Mouse (Mus musculus): ENCODE measurements around the gene Gm44790. TPM values are rescaled to one million over a fixed set of nuclear protein-coding genes. Genes with fewer than 3 reads are reported as not detected.

Gene Gm44790
- polyA plus RNA-seq, 1 experiment from 2014 or later, result not detected

GRCm38 (mm10) chr6:86399995-86400394 lies 26.5 kb upstream of the Gm44790 start:
- Histone ChIP-seq H3K4me3 (replicated peaks; ENCODE audit: low read depth, low read length) (no peak overlapping the region), H3K36me3 (ENCODE audit: control insufficient read depth, insufficient read depth, low read length) (no peaks in the 10 kb centered on the region), H3K27me3 (ENCODE audit: control insufficient read depth, insufficient read depth, low read length) (peaks cover 7% of the 10 kb centered on the region; the same call in 1 of the 2 replicates), H3K9me3 (ENCODE audit: control insufficient read depth, low read length) (no peaks in the 10 kb centered on the region), H3K27ac (replicated peaks; ENCODE audit: low read depth, low read length) (no peak overlapping the region), H3K4me1 (ENCODE audit: control insufficient read depth, insufficient read depth, low read length) (peaks cover 20% of the 10 kb centered on the region), H3K9ac (replicated peaks; ENCODE audit: low read length) (no peak overlapping the region), H3K4me2 (ENCODE audit: low read length) (no peak overlapping the region)
- ATAC-seq (ENCODE audit: low FRiP score, low TSS enrichment) (no peak), DNase-seq (no peak)
- 91% methylated on average over 2 of the region's 2 CpGs for WGBS

- H3K4me3 ChIP-seq (replicated peaks; ENCODE audit: low read depth, low read length), result no peak overlapping the region
- ATAC-seq (ENCODE audit: low FRiP score, low TSS enrichment) (no peak), DNase-seq (peak; percentile 86)
- no peak overlapping the region for H3K27ac ChIP-seq (replicated peaks; ENCODE audit: low read depth, low read length)
- 5% methylated on average over 9 of the region's 9 CpGs for WGBS
- H3K4me2 ChIP-seq (ENCODE audit: low read length), result peak overlapping the region; percentile 24
- H3K36me3 ChIP-seq (ENCODE audit: control insufficient read depth, insufficient read depth, low read length), result no peaks in the 10 kb centered on the region
- no peaks in the 10 kb centered on the region for H3K9me3 ChIP-seq (ENCODE audit: control insufficient read depth, low read length)
- H3K4me1 ChIP-seq (ENCODE audit: control insufficient read depth, insufficient read depth, low read length), result peaks cover 11% of the 10 kb centered on the region; the same call in 1 of the 2 replicates
- H3K9ac ChIP-seq (replicated peaks; ENCODE audit: low read length), result no peak overlapping the region
- H3K27me3 ChIP-seq (ENCODE audit: control insufficient read depth, insufficient read depth, low read length), result peaks cover 7% of the 10 kb centered on the region; the same call in 1 of the 2 replicates
Measured at GRCm38 (mm10) chr6:86400972-86401371, 25.5 kb upstream of the Gm44790 start.

GRCm38 (mm10) chr6:86402681-86403607 lies 23.5 kb upstream of the Gm44790 start:
- Histone ChIP-seq H3K9ac (replicated peaks; ENCODE audit: low read length) (no peak overlapping the region; the same call in 1 of the 2 replicates), H3K4me1 (ENCODE audit: control insufficient read depth, insufficient read depth, low read length) (peaks cover 15% of the 10 kb centered on the region), H3K4me3 (replicated peaks; ENCODE audit: low read depth, low read length) (peak overlapping the region; percentile 85), H3K4me2 (ENCODE audit: low read length) (peak overlapping the region; percentile 55), H3K27me3 (ENCODE audit: control insufficient read depth, insufficient read depth, low read length) (peaks cover 4% of the 10 kb centered on the region; the same call in 1 of the 2 replicates), H3K27ac (replicated peaks; ENCODE audit: low read depth, low read length) (no peak overlapping the region), H3K9me3 (ENCODE audit: control insufficient read depth, low read length) (no peaks in the 10 kb centered on the region), H3K36me3 (ENCODE audit: control insufficient read depth, insufficient read depth, low read length) (peaks cover 8% of the 10 kb centered on the region; the same call in 1 of the 2 replicates)
- DNase-seq (peak; percentile 35), ATAC-seq (ENCODE audit: low FRiP score, low TSS enrichment) (no peak)
- WGBS, result 36% methylated on average over 12 of the region's 12 CpGs

DNA sequence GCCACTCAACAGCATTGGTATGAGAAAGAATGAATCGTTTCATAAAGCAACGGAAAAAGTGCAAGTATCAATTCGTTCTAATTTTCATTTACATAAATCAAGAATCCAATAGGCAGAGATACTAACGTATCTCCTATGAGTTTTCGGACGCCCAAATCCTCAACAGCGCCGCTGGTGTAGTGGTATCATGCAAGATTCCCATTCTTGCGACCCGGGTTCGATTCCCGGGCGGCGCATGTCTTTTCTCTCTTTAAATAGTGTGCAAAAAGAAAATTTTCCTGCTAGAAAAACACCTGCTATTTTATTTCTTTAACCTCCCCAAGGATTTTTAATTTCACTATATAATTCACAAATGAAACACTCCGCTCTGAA lies 22.7 kb upstream of the Gm44790 start:
- DNase-seq (peak; percentile 93), ATAC-seq (ENCODE audit: low FRiP score, low TSS enrichment) (peak; percentile 76)
- Histone ChIP-seq H3K4me2 (ENCODE audit: low read length) (peak overlapping the region; percentile 55), H3K27me3 (ENCODE audit: control insufficient read depth, insufficient read depth, low read length) (no peaks in the 10 kb centered on the region), H3K9ac (replicated peaks; ENCODE audit: low read length) (peak overlapping the region; percentile 100; the same call in 1 of the 2 replicates), H3K27ac (replicated peaks; ENCODE audit: low read depth, low read length) (peak overlapping the region; percentile 100), H3K4me1 (ENCODE audit: control insufficient read depth, insufficient read depth, low read length) (peaks cover 15% of the 10 kb centered on the region), H3K4me3 (replicated peaks; ENCODE audit: low read depth, low read length) (peak overlapping the region; percentile 85), H3K36me3 (ENCODE audit: control insufficient read depth, insufficient read depth, low read length) (peaks cover 8% of the 10 kb centered on the region; the same call in 1 of the 2 replicates), H3K9me3 (ENCODE audit: control insufficient read depth, low read length) (no peaks in the 10 kb centered on the region)
- WGBS, result under 1% methylated on average over 15 of the region's 15 CpGs

DNA sequence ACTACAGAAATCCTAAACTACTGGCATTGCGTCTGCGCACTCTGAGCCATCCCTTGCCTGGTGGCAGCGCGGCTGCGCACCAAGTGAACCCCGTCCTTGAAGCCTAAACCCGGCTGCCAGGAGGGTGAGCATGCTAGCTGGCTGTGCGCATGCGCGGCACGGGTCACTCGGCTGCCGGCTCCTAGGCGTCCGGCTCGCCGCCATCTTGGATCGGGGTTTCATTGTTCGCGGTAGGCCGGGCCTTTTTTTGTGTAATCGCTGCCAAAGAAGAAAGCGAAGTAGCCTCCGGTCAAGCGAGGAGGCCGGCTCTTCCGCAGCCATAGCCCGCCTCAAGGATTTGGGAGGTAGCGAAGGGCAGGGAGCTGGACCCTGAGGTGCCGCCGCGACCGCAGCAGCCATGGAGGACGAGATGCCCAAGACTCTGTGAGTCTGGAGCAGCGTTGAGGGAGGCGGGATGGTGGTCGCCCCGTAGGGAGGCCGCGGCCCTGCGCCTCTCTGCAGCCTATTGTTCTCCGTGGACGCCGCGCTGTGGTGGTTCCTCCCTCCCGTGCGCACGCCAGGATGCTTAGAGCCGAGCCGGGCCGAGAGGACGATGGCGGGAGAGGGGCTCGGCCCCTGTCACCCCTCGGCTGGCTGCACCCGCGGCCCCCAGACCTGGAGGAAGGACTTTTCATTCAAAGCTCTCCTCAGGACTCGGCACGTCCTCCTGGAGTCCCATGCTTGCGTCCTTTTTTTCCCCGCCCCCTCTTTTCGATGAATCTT lies 22.2 kb upstream of the Gm44790 start, which contains the start of gene Tia1:
Gene Tia1, plus strand, starts transcription at position 120 of the 762 bp plus-strand sequence.
- Histone ChIP-seq H3K4me2 (ENCODE audit: low read length) (peak within 1 kb of the TSS; percentile 89), H3K9ac (replicated peaks; ENCODE audit: low read length) (peak within 1 kb of the TSS; percentile 100), H3K27ac (replicated peaks; ENCODE audit: low read depth, low read length) (peak within 1 kb of the TSS; percentile 100), H3K9me3 (ENCODE audit: control insufficient read depth, low read length) (no peaks in the 10 kb centered on the region), H3K4me3 (replicated peaks; ENCODE audit: low read depth, low read length) (peak within 1 kb of the TSS; percentile 85), H3K27me3 (ENCODE audit: control insufficient read depth, insufficient read depth, low read length) (no peaks in the 10 kb centered on the region), H3K4me1 (ENCODE audit: control insufficient read depth, insufficient read depth, low read length) (peaks cover 15% of the 10 kb centered on the region), H3K36me3 (ENCODE audit: control insufficient read depth, insufficient read depth, low read length) (peaks cover 8% of the 10 kb centered on the region; the same call in 1 of the 2 replicates)
- peak; percentile 97 for ATAC-seq (ENCODE audit: low FRiP score, low TSS enrichment)
- peak; percentile 100 for DNase-seq
- WGBS, result under 1% methylated on average over 62 of the region's 62 CpGs

DNA sequence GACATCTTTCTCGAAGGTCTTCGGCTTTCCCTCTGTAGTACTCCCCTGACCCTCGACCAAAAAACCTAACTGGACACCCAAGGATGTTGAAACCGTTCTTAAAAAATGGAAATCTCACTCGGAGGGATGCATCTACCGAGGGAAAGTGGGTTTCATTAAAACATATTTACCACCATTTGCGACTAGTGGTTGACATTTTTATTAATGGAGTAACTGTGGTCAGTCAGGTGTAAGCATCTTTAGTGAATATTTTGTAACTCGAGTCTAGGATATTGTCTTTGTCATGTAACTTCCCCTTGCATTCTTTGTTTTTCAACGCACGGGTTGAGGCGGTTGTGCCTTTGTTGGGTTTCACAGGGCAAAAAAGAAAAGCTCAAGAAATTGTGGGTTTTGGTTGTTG lies 21.5 kb upstream of the Gm44790 start:
- DNase-seq (peak; percentile 51), ATAC-seq (ENCODE audit: low FRiP score, low TSS enrichment) (no peak)
- no peaks in the 10 kb centered on the region for H3K27me3 ChIP-seq (ENCODE audit: control insufficient read depth, insufficient read depth, low read length)
- under 1% methylated on average over 11 of the region's 11 CpGs for WGBS
- peak overlapping the region; percentile 85 for H3K4me3 ChIP-seq (replicated peaks; ENCODE audit: low read depth, low read length)
- peaks cover 15% of the 10 kb centered on the region for H3K4me1 ChIP-seq (ENCODE audit: control insufficient read depth, insufficient read depth, low read length)
- peak overlapping the region; percentile 100 for H3K27ac ChIP-seq (replicated peaks; ENCODE audit: low read depth, low read length)
- H3K9ac ChIP-seq (replicated peaks; ENCODE audit: low read length), result peak overlapping the region; percentile 100
- peak overlapping the region; percentile 89 for H3K4me2 ChIP-seq (ENCODE audit: low read length)
- no peaks in the 10 kb centered on the region for H3K9me3 ChIP-seq (ENCODE audit: control insufficient read depth, low read length)
- peaks cover 11% of the 10 kb centered on the region for H3K36me3 ChIP-seq (ENCODE audit: control insufficient read depth, insufficient read depth, low read length)

DNA sequence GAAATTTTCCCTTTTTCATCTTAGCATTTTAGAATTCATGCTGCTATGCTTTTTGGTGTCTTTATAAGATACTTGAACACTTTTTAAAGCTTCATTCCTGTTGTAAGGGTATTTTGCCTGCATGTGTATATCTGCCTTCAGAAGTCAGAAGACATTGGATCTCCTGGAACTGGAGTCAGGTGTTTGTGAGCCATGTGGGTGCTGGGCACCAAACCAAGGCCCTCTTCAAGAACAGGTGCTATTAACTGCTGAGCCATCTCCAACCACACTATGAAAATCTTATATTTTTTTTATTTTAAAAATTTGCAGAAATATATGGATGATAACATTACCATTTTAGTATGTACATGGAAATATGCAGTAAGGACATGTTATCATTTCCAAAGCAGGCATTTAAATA lies 20.2 kb upstream of the Gm44790 start:
- Histone ChIP-seq H3K9me3 (ENCODE audit: control insufficient read depth, low read length) (no peaks in the 10 kb centered on the region), H3K9ac (replicated peaks; ENCODE audit: low read length) (no peak overlapping the region), H3K4me1 (ENCODE audit: control insufficient read depth, insufficient read depth, low read length) (peaks cover 15% of the 10 kb centered on the region)

GRCm38 (mm10) chr6:86418711-86419110 lies 7.7 kb upstream of the Gm44790 start:
- ATAC-seq (ENCODE audit: low FRiP score, low TSS enrichment) (no peak), DNase-seq (no peak)
- WGBS, result 94% methylated on average over 6 of the region's 6 CpGs
- Histone ChIP-seq H3K4me1 (ENCODE audit: control insufficient read depth, insufficient read depth, low read length) (no peaks in the 10 kb centered on the region), H3K27me3 (ENCODE audit: control insufficient read depth, insufficient read depth, low read length) (no peaks in the 10 kb centered on the region), H3K9me3 (ENCODE audit: control insufficient read depth, low read length) (no peaks in the 10 kb centered on the region), H3K4me3 (replicated peaks; ENCODE audit: low read depth, low read length) (no peak overlapping the region), H3K9ac (replicated peaks; ENCODE audit: low read length) (no peak overlapping the region), H3K27ac (replicated peaks; ENCODE audit: low read depth, low read length) (no peak overlapping the region), H3K4me2 (ENCODE audit: low read length) (no peak overlapping the region), H3K36me3 (ENCODE audit: control insufficient read depth, insufficient read depth, low read length) (peaks cover 87% of the 10 kb centered on the region)

More for the DNA sequence above, 20.2 kb upstream of the Gm44790 start:
- H3K36me3 ChIP-seq (ENCODE audit: control insufficient read depth, insufficient read depth, low read length), result peaks cover 11% of the 10 kb centered on the region
- no peak for DNase-seq
- H3K4me2 ChIP-seq (ENCODE audit: low read length), result peak overlapping the region; percentile 89
- H3K27ac ChIP-seq (replicated peaks; ENCODE audit: low read depth, low read length), result no peak overlapping the region
- no peaks in the 10 kb centered on the region for H3K27me3 ChIP-seq (ENCODE audit: control insufficient read depth, insufficient read depth, low read length)
- peak overlapping the region; percentile 85 for H3K4me3 ChIP-seq (replicated peaks; ENCODE audit: low read depth, low read length)
- no peak for ATAC-seq (ENCODE audit: low FRiP score, low TSS enrichment)
